Mouse (Mus musculus) spleen, adult 10 weeks (tissue): ENCODE measurements around the gene Fut9. TPM values are rescaled to one million over a fixed set of nuclear protein-coding genes. Genes with fewer than 3 reads are reported as not detected.

Source experiments
- polyA plus RNA-seq: library from polyadenylated mRNA; stranded (reverse); fragments of 350-450 nt; fragmentation: Illumina TruSeq; extraction: RNeasy Lipid Tissue Mini Kit (QIAGEN cat#74804); gene quantifications from one replicate; pipeline ENCODE4 v1.2.3, GENCODE M21; 2015; ENCODE audit warnings: low replicate concordance; ENCODE audit not compliant: insufficient read depth

Fut9 gene
- not detected for polyA plus RNA-seq

GRCm38 (mm10) chr4:25799476-25800283 lies at the start of gene Fut9:
Fut9 (minus strand) TSS chr4:25800244.

